Mouse (Mus musculus): Measurements from ENCODE around the gene Zcchc8. TPM values are rescaled to one million over a fixed set of nuclear protein-coding genes. Genes with fewer than 3 reads are reported as not detected.

Gene Zcchc8
- polyA plus RNA-seq, 1 experiment = 71.5 TPM

- H3K36me3 ChIP-seq (ENCODE audit: control insufficient read depth, insufficient read depth, low read length) = no peaks in the 10 kb centered on the region
- no peak for DNase-seq
- H3K27ac ChIP-seq (ENCODE audit: control insufficient read depth, insufficient read depth, low read length) = no peak overlapping the region
- 96% methylated on average over 12 of the region's 12 CpGs for WGBS
- no peaks in the 10 kb centered on the region for H3K27me3 ChIP-seq (ENCODE audit: control insufficient read depth, insufficient read depth, low read length)
- TF ChIP-seq CTCF (IDR thresholded peaks at IDR 0.05; ENCODE audit: borderline replicate concordance, control insufficient read depth, extremely low read depth, insufficient read depth, low read length, poor library complexity) = no peak
- TF ChIP-seq POLR2A (IDR thresholded peaks at IDR 0.05; ENCODE audit: control insufficient read depth, extremely low read depth, insufficient read depth, low read length, poor library complexity) = no peak
- peaks cover 17% of the 10 kb centered on the region for H3K4me1 ChIP-seq (replicated peaks; ENCODE audit: control insufficient read depth, insufficient read depth, low read length)
- H3K4me3 ChIP-seq (ENCODE audit: control insufficient read depth, insufficient read depth, low read length) = no peak overlapping the region
These were observed 53.0 kb downstream of the Zcchc8 start for GRCm38 (mm10) chr5:123667915-123668314.

- no peak for DNase-seq
- TF ChIP-seq POLR2A (IDR thresholded peaks at IDR 0.05; ENCODE audit: control insufficient read depth, extremely low read depth, insufficient read depth, low read length, poor library complexity) (no peak), CTCF (IDR thresholded peaks at IDR 0.05; ENCODE audit: borderline replicate concordance, control insufficient read depth, extremely low read depth, insufficient read depth, low read length, poor library complexity) (no peak)
- Histone ChIP-seq H3K27me3 (ENCODE audit: control insufficient read depth, insufficient read depth, low read length) (no peaks in the 10 kb centered on the region), H3K4me1 (replicated peaks; ENCODE audit: control insufficient read depth, insufficient read depth, low read length) (peaks cover 16% of the 10 kb centered on the region), H3K27ac (ENCODE audit: control insufficient read depth, insufficient read depth, low read length) (no peak overlapping the region), H3K36me3 (ENCODE audit: control insufficient read depth, insufficient read depth, low read length) (no peaks in the 10 kb centered on the region), H3K4me3 (ENCODE audit: control insufficient read depth, insufficient read depth, low read length) (no peak overlapping the region)
- 88% methylated on average over 7 of the region's 7 CpGs for WGBS
These were observed 54.9 kb downstream of the Zcchc8 start for GRCm38 (mm10) chr5:123665956-123666355.

- DNase-seq = no peak
- Histone ChIP-seq H3K36me3 (ENCODE audit: control insufficient read depth, insufficient read depth, low read length) (no peaks in the 10 kb centered on the region), H3K27ac (ENCODE audit: control insufficient read depth, insufficient read depth, low read length) (no peak overlapping the region), H3K27me3 (ENCODE audit: control insufficient read depth, insufficient read depth, low read length) (no peaks in the 10 kb centered on the region), H3K4me3 (ENCODE audit: control insufficient read depth, insufficient read depth, low read length) (no peak overlapping the region), H3K4me1 (replicated peaks; ENCODE audit: control insufficient read depth, insufficient read depth, low read length) (peaks cover 8% of the 10 kb centered on the region)
- 93% methylated on average over 7 of the region's 7 CpGs for WGBS
- TF ChIP-seq CTCF (IDR thresholded peaks at IDR 0.05; ENCODE audit: borderline replicate concordance, control insufficient read depth, extremely low read depth, insufficient read depth, low read length, poor library complexity) = no peak
- TF ChIP-seq POLR2A (IDR thresholded peaks at IDR 0.05; ENCODE audit: control insufficient read depth, extremely low read depth, insufficient read depth, low read length, poor library complexity) = no peak
These were observed 56.6 kb downstream of the Zcchc8 start for GRCm38 (mm10) chr5:123664329-123664728.

DNA sequence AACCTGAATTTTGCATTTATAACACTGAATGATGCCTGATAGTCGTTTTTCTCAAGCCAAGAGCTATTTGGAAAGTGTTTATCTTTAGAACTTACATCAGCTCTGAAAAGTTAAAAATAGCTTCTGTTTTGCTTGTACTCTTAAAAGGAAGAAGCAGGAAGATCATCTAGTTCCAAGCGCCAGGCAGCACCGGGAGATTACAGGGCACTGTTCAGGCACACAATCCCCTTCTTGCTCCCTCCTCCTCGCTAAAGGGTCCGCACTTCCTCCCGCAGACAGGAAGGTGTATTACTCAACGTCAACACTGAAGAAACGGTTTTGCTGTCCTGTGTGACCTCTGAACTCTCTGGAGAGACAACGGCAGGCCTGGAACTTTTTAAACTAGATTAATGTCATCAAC, 58.8 kb downstream of the Zcchc8 start:
- peak; percentile 9 for DNase-seq

DNA sequence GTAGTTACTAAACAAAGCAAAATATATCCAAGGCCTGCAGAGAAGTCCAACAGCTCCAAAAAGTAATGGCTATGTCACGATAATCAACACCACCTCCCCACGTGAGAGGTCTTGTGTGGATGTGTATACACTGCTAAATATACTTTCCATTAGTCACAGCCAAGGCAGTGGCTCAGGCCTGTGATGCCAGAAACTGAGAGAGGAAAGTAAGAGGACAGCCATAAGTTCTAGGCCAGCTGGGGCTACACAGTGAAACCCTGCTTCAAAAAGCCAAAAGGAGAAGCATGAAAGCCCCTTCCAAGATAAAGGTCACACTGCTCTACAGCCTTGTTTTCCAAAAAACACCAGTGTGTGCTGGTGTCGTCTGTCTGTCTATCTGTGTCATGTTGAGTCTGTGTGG, 59.3 kb downstream of the Zcchc8 start:
- TF ChIP-seq POLR2A (IDR thresholded peaks at IDR 0.05; ENCODE audit: control insufficient read depth, extremely low read depth, insufficient read depth, low read length, poor library complexity) (no peak), CTCF (IDR thresholded peaks at IDR 0.05; ENCODE audit: borderline replicate concordance, control insufficient read depth, extremely low read depth, insufficient read depth, low read length, poor library complexity) (no peak)
- H3K27me3 ChIP-seq (ENCODE audit: control insufficient read depth, insufficient read depth, low read length) = no peaks in the 10 kb centered on the region
- H3K4me3 ChIP-seq (ENCODE audit: control insufficient read depth, insufficient read depth, low read length) = no peak overlapping the region
- H3K27ac ChIP-seq (ENCODE audit: control insufficient read depth, insufficient read depth, low read length) = no peak overlapping the region
- H3K36me3 ChIP-seq (ENCODE audit: control insufficient read depth, insufficient read depth, low read length) = no peaks in the 10 kb centered on the region
- DNase-seq = no peak
- WGBS = 86% methylated on average over 3 of the region's 3 CpGs
- peaks cover 12% of the 10 kb centered on the region for H3K4me1 ChIP-seq (replicated peaks; ENCODE audit: control insufficient read depth, insufficient read depth, low read length)

More for the DNA sequence above, 58.8 kb downstream of the Zcchc8 start:
- WGBS = 8% methylated on average over 9 of the region's 9 CpGs
- Histone ChIP-seq H3K4me3 (ENCODE audit: control insufficient read depth, insufficient read depth, low read length) (no peak overlapping the region), H3K4me1 (replicated peaks; ENCODE audit: control insufficient read depth, insufficient read depth, low read length) (peaks cover 12% of the 10 kb centered on the region), H3K27ac (ENCODE audit: control insufficient read depth, insufficient read depth, low read length) (0 out of 2 replicates have a peak overlapping the region, but pooled peaks have one; percentile 9), H3K27me3 (ENCODE audit: control insufficient read depth, insufficient read depth, low read length) (no peaks in the 10 kb centered on the region), H3K36me3 (ENCODE audit: control insufficient read depth, insufficient read depth, low read length) (no peaks in the 10 kb centered on the region)
- TF ChIP-seq CTCF (IDR thresholded peaks at IDR 0.05; ENCODE audit: borderline replicate concordance, control insufficient read depth, extremely low read depth, insufficient read depth, low read length, poor library complexity) (no peak), POLR2A (IDR thresholded peaks at IDR 0.05; ENCODE audit: control insufficient read depth, extremely low read depth, insufficient read depth, low read length, poor library complexity) (no peak)

DNA sequence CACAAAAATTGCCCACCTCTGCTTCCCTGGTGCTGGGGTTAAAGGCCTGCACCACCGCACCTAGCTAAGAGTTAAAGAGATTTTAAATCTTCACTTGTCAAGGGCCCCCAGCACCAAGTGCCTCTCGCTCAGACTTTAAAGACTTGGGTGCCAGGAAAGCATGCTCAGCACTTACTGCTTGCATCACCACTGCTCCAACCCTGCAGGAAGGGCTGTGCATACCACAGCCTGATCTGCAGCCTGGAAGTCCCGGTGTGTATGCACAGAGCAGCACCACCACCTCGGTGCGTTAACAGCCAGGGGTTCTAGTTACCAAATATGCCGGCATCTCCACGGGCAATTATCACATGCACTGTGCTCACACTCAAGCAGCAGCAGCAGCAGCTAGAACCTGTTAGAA, 63.2 kb downstream of the Zcchc8 start:
- TF ChIP-seq CTCF (IDR thresholded peaks at IDR 0.05; ENCODE audit: borderline replicate concordance, control insufficient read depth, extremely low read depth, insufficient read depth, low read length, poor library complexity) (no peak), POLR2A (IDR thresholded peaks at IDR 0.05; ENCODE audit: control insufficient read depth, extremely low read depth, insufficient read depth, low read length, poor library complexity) (no peak)
- H3K27me3 ChIP-seq (ENCODE audit: control insufficient read depth, insufficient read depth, low read length) = no peaks in the 10 kb centered on the region
- no peak overlapping the region for H3K4me3 ChIP-seq (ENCODE audit: control insufficient read depth, insufficient read depth, low read length)
- H3K4me1 ChIP-seq (replicated peaks; ENCODE audit: control insufficient read depth, insufficient read depth, low read length) = peaks cover 10% of the 10 kb centered on the region
- WGBS = 43% methylated on average over 7 of the region's 7 CpGs
- H3K36me3 ChIP-seq (ENCODE audit: control insufficient read depth, insufficient read depth, low read length) = no peaks in the 10 kb centered on the region
- no peak for DNase-seq
- no peak overlapping the region for H3K27ac ChIP-seq (ENCODE audit: control insufficient read depth, insufficient read depth, low read length)

- H3K27ac ChIP-seq (ENCODE audit: control insufficient read depth, insufficient read depth, low read length) = no peak overlapping the region
- no peaks in the 10 kb centered on the region for H3K36me3 ChIP-seq (ENCODE audit: control insufficient read depth, insufficient read depth, low read length)
- no peak overlapping the region for H3K4me3 ChIP-seq (ENCODE audit: control insufficient read depth, insufficient read depth, low read length)
- DNase-seq = no peak
- no peaks in the 10 kb centered on the region for H3K27me3 ChIP-seq (ENCODE audit: control insufficient read depth, insufficient read depth, low read length)
- TF ChIP-seq CTCF (IDR thresholded peaks at IDR 0.05; ENCODE audit: borderline replicate concordance, control insufficient read depth, extremely low read depth, insufficient read depth, low read length, poor library complexity) (no peak), POLR2A (IDR thresholded peaks at IDR 0.05; ENCODE audit: control insufficient read depth, extremely low read depth, insufficient read depth, low read length, poor library complexity) (no peak)
- 96% methylated on average over 5 of the region's 5 CpGs for WGBS
- peaks cover 7% of the 10 kb centered on the region; the same call in 1 of the 2 replicates for H3K4me1 ChIP-seq (replicated peaks; ENCODE audit: control insufficient read depth, insufficient read depth, low read length)
These were observed 66.0 kb downstream of the Zcchc8 start for GRCm38 (mm10) chr5:123654937-123655336.
